Mouse (Mus musculus): ENCODE measurements around the gene Tmem44.

- TF ChIP-seq POLR2A (IDR thresholded peaks at IDR 0.05; ENCODE audit: borderline replicate concordance, insufficient read depth, low read length) (no peak), CTCF (IDR thresholded peaks at IDR 0.05; ENCODE audit: borderline replicate concordance, insufficient read depth, low read depth, low read length) (no peak)
Measured at GRCm38 (mm10) chr16:30575815-30576214, 25.2 kb upstream of the Tmem44 start.

Data from cerebellum, adult 2 months (tissue).